Mouse (Mus musculus) forebrain, embryonic 13.5 days (tissue): ENCODE data around the gene Kcp. TPM values are rescaled to one million over a fixed set of nuclear protein-coding genes. Genes with fewer than 3 reads are reported as not detected.

Experiments used
- ATAC-seq: fragments of 200-750 bp; cut with Nextera tagmentation; 2 replicates; pipeline ENCODE4 v1.8.0; 2017
- H3K27ac ChIP-seq: fragments of 300-500 bp; sonication (generic); 2 replicates; pipeline ENCODE4 v1.5.1; 2015; ENCODE audit warnings: inconsistent platforms, mild to moderate bottlenecking, moderate library complexity
- H3K27me3 ChIP-seq: fragments of 300-500 bp; sonication (generic); 2 replicates; pipeline ENCODE4 v1.6.1; 2015; ENCODE audit warnings: mild to moderate bottlenecking, inconsistent platforms
- H3K36me3 ChIP-seq: fragments of 300-500 bp; sonication (generic); 2 replicates; pipeline ENCODE4 v1.6.1; 2015; ENCODE audit warnings: mild to moderate bottlenecking, inconsistent platforms; ENCODE audit not compliant: poor library complexity, severe bottlenecking
- H3K4me1 ChIP-seq: fragments of 300-500 bp; sonication (generic); 2 replicates; pipeline ENCODE4 v1.6.1; 2015; ENCODE audit warnings: inconsistent platforms
- H3K4me2 ChIP-seq: fragments of 300-500 bp; sonication (generic); 2 replicates; pipeline ENCODE4 v1.6.1; 2015; ENCODE audit warnings: inconsistent platforms, mild to moderate bottlenecking, moderate library complexity
- H3K4me3 ChIP-seq: fragments of 300-500 bp; sonication (generic); 2 replicates; pipeline ENCODE4 v1.5.1; 2015; ENCODE audit warnings: mild to moderate bottlenecking, inconsistent platforms
- H3K9ac ChIP-seq: fragments of 300-500 bp; sonication (generic); 2 replicates; pipeline ENCODE4 v1.6.1; 2015; ENCODE audit warnings: mild to moderate bottlenecking, inconsistent platforms
- H3K9me3 ChIP-seq: fragments of 300-500 bp; sonication (generic); replicated peaks from 2 replicates; pipeline ENCODE4 v1.6.1; 2016; ENCODE audit warnings: inconsistent platforms
- WGBS: fragments of 180-500 bp; shearing (Covaris S2); methylation state at CpG from one replicate; pipeline ENCODE4 v1.1.7; 2015; 5-methylcytosine and 5-hydroxymethylcytosine counted together
- polyA plus RNA-seq: library from polyadenylated mRNA; unstranded; fragments of >200 nt; fragmentation: Nextera tagmentation; extraction: Ambion mirVana; gene quantifications from 2 replicates; pipeline ENCODE4 v1.2.1, GENCODE M21; 2015

The Kcp gene
- polyA plus RNA-seq, 1 experiment from 2014 or later = 6.3 TPM

DNA sequence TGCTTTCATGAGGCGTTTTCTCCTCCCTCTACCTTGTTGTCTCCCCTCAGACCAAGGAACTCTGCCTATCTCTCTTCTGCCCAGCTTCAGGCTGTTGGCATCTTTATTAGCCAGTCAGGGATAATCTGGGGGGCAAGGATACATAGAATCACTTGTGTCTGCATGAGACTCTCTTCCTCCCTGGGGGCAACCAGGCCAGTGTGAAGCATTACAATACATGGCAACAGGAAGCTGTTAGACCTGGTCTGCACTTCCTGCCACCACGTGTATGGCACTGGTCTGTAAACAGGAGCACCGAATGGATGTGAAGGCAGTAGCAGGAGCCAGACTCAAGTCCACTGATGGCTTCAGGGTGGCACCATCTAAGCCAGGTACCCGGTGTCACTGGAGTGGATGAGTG is 22.3 kb upstream of the Kcp start:
- no peak for ATAC-seq
- Histone ChIP-seq H3K36me3 (0 out of 2 replicates have a peak, but pooled peaks cover 6% of the 10 kb centered on the region), H3K9ac (no peak overlapping the region), H3K27ac (no peak overlapping the region), H3K4me1 (peaks cover 19% of the 10 kb centered on the region), H3K4me3 (no peak overlapping the region), H3K9me3 (no peaks in the 10 kb centered on the region), H3K4me2 (no peak overlapping the region), H3K27me3 (peaks cover 61% of the 10 kb centered on the region)
- WGBS = 65% methylated on average over 4 of the region's 4 CpGs

DNA sequence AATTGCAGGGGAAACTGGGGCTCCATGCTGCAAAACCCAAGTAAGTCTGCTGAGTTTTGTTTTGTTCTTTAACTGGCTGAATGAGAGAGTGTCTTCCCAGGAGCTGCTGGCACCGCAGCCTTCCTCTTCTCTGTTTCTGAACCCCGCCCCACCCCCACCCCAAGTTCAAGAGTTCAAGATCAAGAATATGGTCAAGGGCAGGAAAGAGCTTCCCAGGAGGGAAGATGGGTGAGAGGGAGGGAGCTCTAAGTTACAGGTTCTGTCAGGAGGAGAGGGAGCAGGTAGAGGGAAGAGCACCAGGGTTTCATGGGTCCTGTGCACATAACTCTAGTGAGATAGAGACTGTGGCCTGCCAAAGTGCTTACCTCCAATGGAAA is 21.7 kb upstream of the Kcp start:
- WGBS = 26% methylated on average over 2 of the region's 2 CpGs
- H3K4me2 ChIP-seq = no peak overlapping the region
- no peak overlapping the region for H3K9ac ChIP-seq
- no peaks in the 10 kb centered on the region for H3K9me3 ChIP-seq
- H3K36me3 ChIP-seq = no peaks in the 10 kb centered on the region
- H3K4me3 ChIP-seq = no peak overlapping the region
- peaks cover 19% of the 10 kb centered on the region for H3K4me1 ChIP-seq
- peaks cover 62% of the 10 kb centered on the region for H3K27me3 ChIP-seq
- H3K27ac ChIP-seq = no peak overlapping the region
- ATAC-seq = no peak

- Histone ChIP-seq H3K27me3 (peaks cover 64% of the 10 kb centered on the region), H3K9me3 (no peaks in the 10 kb centered on the region), H3K4me2 (no peak overlapping the region), H3K4me3 (no peak overlapping the region), H3K4me1 (peaks cover 19% of the 10 kb centered on the region), H3K9ac (no peak overlapping the region), H3K27ac (no peak overlapping the region), H3K36me3 (no peaks in the 10 kb centered on the region)
- WGBS = 30% methylated on average over 13 of the region's 13 CpGs
- ATAC-seq = no peak
Observed at GRCm38 (mm10) chr6:29528561-29529443, 21.1 kb upstream of the Kcp start.

DNA sequence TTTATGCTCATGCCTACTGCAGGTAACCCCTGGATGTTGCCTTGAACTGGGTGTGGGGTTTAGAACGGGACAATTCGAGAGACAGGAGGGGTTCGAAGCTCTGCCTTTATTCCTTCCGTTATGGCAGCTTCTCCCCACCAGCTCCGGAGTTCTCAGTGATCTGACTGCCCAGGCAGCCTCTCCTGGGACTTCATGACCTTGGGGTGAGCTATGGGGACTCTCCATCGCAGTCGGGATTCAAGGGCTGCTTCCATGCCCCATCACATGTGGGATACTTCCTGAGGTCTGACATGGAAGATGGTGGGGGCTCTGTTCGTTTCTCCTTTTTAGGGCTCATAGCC is 20.4 kb upstream of the Kcp start:
- Histone ChIP-seq H3K9ac (no peak overlapping the region), H3K27me3 (peaks cover 69% of the 10 kb centered on the region), H3K36me3 (no peaks in the 10 kb centered on the region), H3K27ac (no peak overlapping the region), H3K4me3 (peak overlapping the region; percentile 52; the same call in 1 of the 2 replicates), H3K9me3 (no peaks in the 10 kb centered on the region), H3K4me2 (0 out of 2 replicates have a peak overlapping the region, but pooled peaks have one; percentile 96), H3K4me1 (peaks cover 19% of the 10 kb centered on the region)
- WGBS = 13% methylated on average over 8 of the region's 8 CpGs
- no peak for ATAC-seq

DNA sequence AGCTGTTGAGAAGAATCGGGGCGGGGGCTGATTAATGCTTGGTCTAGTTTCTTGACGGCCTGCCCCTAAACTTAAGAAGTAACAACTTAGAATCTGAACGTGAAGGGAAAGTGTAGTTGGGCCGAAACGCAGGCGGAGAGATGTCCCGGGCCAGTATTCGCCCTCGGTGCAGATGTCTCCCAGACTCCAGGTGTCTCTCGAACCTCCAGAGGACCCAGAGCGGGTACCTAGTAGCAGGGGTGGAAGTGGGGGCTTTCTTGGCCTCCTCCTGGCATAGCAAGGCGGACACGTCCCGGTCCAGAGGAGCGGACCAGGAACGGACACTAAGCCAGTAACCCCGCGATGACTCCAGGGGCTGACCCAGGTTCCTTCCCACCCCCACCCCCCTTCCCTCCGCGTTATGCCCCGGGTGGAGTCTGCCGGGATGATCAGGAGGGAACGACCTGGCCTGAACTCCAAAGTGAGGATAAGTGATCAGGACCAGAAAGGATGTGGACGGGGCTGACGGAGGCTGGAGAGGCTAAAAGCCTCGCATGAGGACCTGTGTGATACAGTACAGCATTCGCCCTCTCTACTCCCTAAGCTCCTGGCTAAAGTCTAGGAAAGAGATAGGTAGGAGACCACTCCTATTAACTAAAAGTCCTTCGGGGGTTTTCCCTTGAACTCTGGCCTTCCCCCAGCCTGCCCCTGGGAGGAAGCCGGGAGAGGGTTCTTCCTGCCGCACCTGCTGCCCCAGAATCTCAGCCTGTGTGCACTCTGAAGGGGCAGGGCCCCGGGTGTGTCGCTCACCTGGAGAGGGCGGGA is 19.8 kb upstream of the Kcp start:
- H3K27ac ChIP-seq = no peak overlapping the region
- H3K4me2 ChIP-seq = peak overlapping the region; percentile 96
- peaks cover 19% of the 10 kb centered on the region for H3K4me1 ChIP-seq
- H3K9ac ChIP-seq = no peak overlapping the region
- 5% methylated on average over 33 of the region's 34 CpGs for WGBS
- no peaks in the 10 kb centered on the region for H3K9me3 ChIP-seq
- H3K27me3 ChIP-seq = peaks cover 73% of the 10 kb centered on the region
- no peak for ATAC-seq
- H3K36me3 ChIP-seq = no peaks in the 10 kb centered on the region
- peak overlapping the region; percentile 52 for H3K4me3 ChIP-seq

- H3K4me1 ChIP-seq = peaks cover 19% of the 10 kb centered on the region
- H3K4me3 ChIP-seq = peak within 1 kb of the TSS; percentile 52
- no peaks in the 10 kb centered on the region for H3K36me3 ChIP-seq
- WGBS = under 1% methylated on average over 79 of the region's 96 CpGs
- H3K4me2 ChIP-seq = peak within 1 kb of the TSS; percentile 96
- H3K27ac ChIP-seq = no peak within 1 kb of the TSS
- peak within 1 kb of the TSS; percentile 60 for H3K9ac ChIP-seq
- no peaks in the 10 kb centered on the region for H3K9me3 ChIP-seq
- H3K27me3 ChIP-seq = peaks cover 74% of the 10 kb centered on the region
- peak; percentile 59 for ATAC-seq
Observed at GRCm38 (mm10) chr6:29526281-29527251, 18.8 kb upstream of the Kcp start, which contains the start of gene Irf5. Gene Irf5 (plus strand): TSS chr6:29526625.

DNA sequence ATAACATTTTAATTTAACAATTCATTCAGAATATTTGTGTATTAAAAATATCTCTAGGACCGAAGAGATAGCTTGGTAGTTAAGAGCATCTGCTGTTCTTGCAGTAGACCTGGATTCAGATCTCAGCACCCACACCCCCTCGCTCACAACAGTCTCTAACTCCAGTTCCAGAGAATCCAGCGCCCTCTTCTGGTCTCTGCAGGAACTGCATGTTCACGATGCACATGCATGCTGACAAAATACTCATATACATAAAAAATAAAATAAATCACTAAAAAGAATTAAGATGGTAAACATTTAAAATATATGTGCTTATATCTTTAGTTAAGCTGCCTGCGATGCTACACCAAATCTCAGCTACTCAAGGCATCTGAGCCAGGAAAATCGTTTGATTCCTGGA is 17.5 kb upstream of the Kcp start:
- ATAC-seq = no peak
- H3K9ac ChIP-seq = no peak overlapping the region
- peaks cover 63% of the 10 kb centered on the region for H3K27me3 ChIP-seq
- 72% methylated on average over 6 of the region's 6 CpGs for WGBS
- no peak overlapping the region for H3K4me2 ChIP-seq
- no peak overlapping the region for H3K4me3 ChIP-seq
- peaks cover 19% of the 10 kb centered on the region for H3K4me1 ChIP-seq
- no peaks in the 10 kb centered on the region for H3K9me3 ChIP-seq
- H3K27ac ChIP-seq = no peak overlapping the region
- H3K36me3 ChIP-seq = no peaks in the 10 kb centered on the region

DNA sequence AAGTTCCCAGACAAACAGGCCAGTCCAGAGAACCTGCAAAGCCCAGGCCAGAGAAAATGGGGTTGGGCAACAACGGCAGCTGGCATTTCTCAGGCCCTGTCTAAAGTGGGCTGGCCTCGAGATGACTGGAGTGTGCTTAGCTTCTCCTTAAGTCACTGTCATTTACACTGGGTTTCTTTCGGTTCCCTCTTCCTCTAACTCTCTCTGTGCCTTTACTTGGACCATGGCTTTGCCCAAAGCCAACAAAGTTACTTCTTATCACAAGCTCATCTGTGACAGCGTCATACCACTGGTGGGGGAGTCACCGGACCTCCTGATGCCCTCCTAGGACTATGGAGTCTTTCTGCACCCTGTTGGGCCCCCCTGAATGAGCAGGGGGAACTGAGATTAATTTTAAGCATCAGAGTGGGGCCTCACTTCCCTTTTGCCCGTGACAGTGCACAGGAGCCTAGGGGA is 16.3 kb upstream of the Kcp start:
- peaks cover 51% of the 10 kb centered on the region for H3K27me3 ChIP-seq
- H3K27ac ChIP-seq = no peak overlapping the region
- no peak overlapping the region for H3K4me3 ChIP-seq
- WGBS = 77% methylated on average over 6 of the region's 6 CpGs
- peaks cover 3% of the 10 kb centered on the region; the same call in 1 of the 2 replicates for H3K9me3 ChIP-seq
- H3K4me2 ChIP-seq = no peak overlapping the region
- H3K36me3 ChIP-seq = no peaks in the 10 kb centered on the region
- no peak for ATAC-seq
- H3K4me1 ChIP-seq = peaks cover 19% of the 10 kb centered on the region
- no peak overlapping the region for H3K9ac ChIP-seq

- no peak overlapping the region for H3K9ac ChIP-seq
- no peak overlapping the region for H3K4me2 ChIP-seq
- no peak overlapping the region for H3K27ac ChIP-seq
- H3K36me3 ChIP-seq = no peaks in the 10 kb centered on the region
- H3K9me3 ChIP-seq = peaks cover 3% of the 10 kb centered on the region; the same call in 1 of the 2 replicates
- no peak overlapping the region for H3K4me3 ChIP-seq
- H3K27me3 ChIP-seq = peaks cover 45% of the 10 kb centered on the region
- no peak for ATAC-seq
- WGBS = 76% methylated on average over 12 of the region's 12 CpGs
- H3K4me1 ChIP-seq = peaks cover 19% of the 10 kb centered on the region
Observed at GRCm38 (mm10) chr6:29523301-29524033, 15.7 kb upstream of the Kcp start.

DNA sequence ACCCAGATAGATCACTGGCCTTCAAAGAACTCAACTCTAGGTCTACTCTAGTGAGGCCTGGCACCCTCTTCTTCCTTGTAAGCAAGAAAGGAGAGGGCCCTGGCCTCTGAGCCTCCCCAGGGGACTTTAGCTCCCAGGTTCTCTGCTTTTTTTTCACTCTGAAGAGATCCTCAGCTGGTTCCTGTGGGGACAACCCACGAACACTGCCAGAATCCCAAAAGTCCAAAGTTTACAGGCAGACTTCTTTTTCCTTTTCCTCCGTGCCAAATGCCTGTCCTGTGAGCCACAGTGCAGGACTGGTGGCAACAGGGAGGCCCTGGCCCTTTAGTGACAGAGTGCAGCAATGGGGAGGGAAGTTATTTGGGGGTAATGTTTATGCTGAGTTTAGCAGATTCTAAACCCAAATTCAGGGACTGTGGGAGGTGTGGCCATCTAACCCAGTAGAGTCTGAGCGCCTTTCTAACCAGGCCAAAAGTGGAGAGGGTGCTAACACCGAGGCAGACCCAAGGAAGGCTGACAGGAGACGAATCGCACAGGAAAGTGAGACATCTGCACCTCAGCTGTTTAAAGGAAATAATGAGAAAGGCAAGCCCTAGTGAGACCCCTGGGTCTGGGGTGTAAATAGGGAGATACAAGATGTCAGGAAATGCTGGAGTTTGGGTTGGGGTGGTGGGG is 15.0 kb upstream of the Kcp start:
- WGBS = 82% methylated on average over 6 of the region's 6 CpGs
- Histone ChIP-seq H3K36me3 (no peaks in the 10 kb centered on the region), H3K4me1 (peaks cover 19% of the 10 kb centered on the region), H3K4me3 (no peak overlapping the region), H3K9ac (no peak overlapping the region), H3K4me2 (no peak overlapping the region), H3K27me3 (peaks cover 44% of the 10 kb centered on the region), H3K9me3 (peaks cover 3% of the 10 kb centered on the region; the same call in 1 of the 2 replicates), H3K27ac (no peak overlapping the region)
- ATAC-seq = no peak
